Mouse (Mus musculus): Measurements from ENCODE around the gene Mrpl16. TPM values are rescaled to one million over a fixed set of nuclear protein-coding genes. Genes with fewer than 3 reads are reported as not detected.

Gene Mrpl16
- total RNA-seq, 2 experiments from 2014 or later: 31.2 to 34.6 TPM

DNA sequence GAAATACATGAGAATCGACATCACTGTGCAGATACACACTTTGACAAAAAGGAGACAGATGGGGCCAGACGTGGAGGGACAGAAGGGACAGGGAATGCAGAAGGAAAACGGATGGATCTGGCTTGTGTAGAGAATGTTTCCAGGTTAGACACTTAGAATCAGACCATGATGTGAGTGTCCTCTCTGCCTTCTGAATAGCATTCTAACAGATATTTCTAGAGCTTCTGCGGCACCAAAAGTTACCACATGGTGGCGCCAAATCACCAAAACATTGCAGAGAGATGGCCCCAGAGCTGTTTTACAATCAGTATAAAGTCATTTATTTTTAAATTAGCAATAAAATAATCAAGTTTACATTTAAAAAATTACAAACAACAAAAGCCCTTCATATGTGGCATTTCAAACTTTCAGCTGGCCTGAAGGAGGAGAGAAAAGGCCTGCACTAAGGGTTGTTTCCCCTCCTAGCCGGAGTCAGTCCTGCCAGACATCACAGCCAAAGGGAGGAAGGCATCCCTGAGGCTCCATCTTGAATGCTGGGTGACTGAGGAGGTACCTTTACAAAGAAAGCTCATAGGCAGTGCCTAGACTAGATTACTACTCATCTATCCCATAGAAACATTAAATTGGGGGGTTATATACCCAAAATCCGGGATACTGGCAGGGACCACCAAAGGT lies 7.1 kb downstream of the Mrpl16 start:
- Histone ChIP-seq H3K4me3 (no peak overlapping the region), H3K27ac (no peak overlapping the region)
- TF ChIP-seq CTCF (conservative IDR thresholded peaks at IDR 0.05): peak; percentile 93
- DNase-seq (ENCODE audit: low spot score in 2 of 2): peak; percentile 52 to 76

DNA sequence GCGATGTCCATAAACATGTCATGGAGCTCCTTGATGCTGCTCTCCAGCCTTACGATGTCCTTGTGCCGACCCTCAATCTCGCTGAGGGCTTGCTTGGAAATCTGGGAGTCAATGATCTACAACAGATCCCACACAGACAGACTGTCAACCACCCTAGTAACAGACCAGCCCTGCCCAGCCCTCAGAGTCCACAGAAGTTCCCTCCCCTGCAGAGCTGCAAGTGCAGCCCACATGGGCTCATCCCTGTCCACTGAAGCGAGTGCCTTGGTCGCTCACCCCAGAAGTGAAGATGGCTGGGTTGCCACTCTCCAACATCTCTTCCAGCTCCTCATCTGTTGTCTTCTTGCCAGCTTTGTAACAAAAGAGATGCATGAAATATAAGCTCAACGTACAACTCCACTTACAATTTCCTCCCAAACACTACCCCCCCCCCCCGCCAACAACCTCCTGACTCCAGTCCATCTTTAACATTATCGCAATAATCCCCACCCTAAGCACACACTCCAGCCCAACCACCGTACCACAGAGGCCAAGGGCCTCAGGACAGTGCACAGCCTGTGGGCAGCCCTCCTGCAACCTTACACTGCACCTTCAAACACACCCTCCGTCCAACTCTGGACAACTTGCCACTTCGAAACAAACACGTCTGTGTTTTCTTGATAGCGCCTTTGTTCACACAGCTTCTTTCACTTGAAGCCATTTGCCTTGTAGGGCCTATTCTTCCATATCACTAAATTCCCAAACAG lies 15.4 kb downstream of the Mrpl16 start:
- no peak for DNase-seq (ENCODE audit: low spot score in 2 of 2)
- no peak overlapping the region for H3K4me3 ChIP-seq
- TF ChIP-seq CTCF (conservative IDR thresholded peaks at IDR 0.05): no peak
- H3K27ac ChIP-seq: no peak overlapping the region

DNA sequence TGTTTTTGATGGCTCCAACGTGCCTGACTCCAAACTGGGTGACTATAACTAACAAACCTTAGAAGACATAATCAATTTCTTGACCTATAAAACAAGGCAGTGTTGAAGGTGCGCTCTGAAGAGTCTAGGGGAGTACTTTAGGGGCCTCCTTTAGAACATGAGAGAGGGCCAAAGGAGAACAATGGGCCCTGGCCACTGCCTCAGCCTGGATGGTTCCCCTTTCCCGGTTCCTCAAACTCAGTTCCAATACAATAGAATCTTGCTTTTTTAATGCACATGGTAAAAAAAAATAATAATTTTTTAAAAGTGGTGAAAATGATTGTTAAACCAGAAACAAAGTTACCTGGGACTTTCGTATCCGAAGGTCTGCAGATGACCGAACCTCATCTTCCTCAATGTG lies 17.6 kb downstream of the Mrpl16 start:
- no peak for DNase-seq (ENCODE audit: low spot score in 2 of 2)
- H3K4me3 ChIP-seq: no peak overlapping the region
- no peak overlapping the region for H3K27ac ChIP-seq
- TF ChIP-seq CTCF (conservative IDR thresholded peaks at IDR 0.05): no peak

- no peak for TF ChIP-seq CTCF (conservative IDR thresholded peaks at IDR 0.05)
- Histone ChIP-seq H3K4me3 (no peak overlapping the region), H3K27ac (no peak overlapping the region)
- DNase-seq (ENCODE audit: low spot score in 2 of 2): no peak
These were observed 18.7 kb downstream of the Mrpl16 start for GRCm38 (mm10) chr19:11788876-11789275.

DNA sequence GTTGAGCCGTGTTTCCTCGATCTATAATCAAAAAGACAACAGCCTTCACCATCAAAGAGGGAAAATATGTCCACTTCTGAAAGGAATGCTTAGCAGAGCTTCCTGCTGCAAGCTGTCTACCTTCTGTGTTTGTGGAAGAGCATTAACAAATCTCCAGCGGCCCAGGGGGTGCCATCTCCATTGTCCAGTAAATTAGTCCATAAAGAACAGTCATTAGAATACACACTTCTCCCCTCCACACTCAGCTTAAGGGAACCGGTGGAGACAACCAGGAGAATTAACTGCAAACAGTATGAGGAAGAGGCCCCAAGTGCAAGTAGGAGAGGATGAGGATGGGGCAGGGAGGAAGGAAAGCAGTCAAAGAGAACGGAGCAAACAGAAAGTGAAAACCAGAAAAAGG lies 21.6 kb downstream of the Mrpl16 start:
- DNase-seq (ENCODE audit: low spot score in 2 of 2): no peak
- Histone ChIP-seq H3K4me3 (no peak overlapping the region), H3K27ac (no peak overlapping the region)
- no peak for TF ChIP-seq CTCF (conservative IDR thresholded peaks at IDR 0.05)

DNA sequence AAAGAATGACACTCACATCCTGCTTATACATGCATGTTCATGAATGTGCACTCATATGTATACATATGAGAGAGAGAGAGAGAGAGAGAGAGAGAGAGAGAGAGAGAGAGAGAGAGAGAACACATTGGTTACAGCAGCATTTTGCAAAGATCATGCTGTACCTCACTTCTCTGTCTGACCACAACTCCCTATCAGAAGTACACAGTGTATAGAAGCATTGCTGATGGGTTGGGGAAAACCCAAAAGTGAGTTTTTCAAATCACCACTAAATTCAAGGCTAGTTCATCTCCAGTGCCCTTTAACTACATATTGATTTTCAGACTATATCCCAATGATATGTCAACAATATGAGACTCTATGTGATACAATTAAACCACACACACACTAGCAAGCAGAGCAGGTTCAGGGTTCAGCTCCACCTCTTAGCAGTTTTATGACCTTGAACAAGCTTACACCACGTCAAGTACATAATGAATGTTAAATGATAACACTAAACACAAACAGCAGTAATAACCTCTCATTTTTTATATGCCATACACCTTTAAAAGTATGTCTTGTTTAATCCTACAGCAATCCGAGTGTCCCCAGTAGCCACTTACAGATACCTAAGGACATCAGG lies 23.7 kb downstream of the Mrpl16 start:
- no peak overlapping the region for H3K4me3 ChIP-seq
- H3K27ac ChIP-seq: no peak overlapping the region
- TF ChIP-seq CTCF (conservative IDR thresholded peaks at IDR 0.05): no peak
- no peak for DNase-seq (ENCODE audit: low spot score in 2 of 2)

DNA sequence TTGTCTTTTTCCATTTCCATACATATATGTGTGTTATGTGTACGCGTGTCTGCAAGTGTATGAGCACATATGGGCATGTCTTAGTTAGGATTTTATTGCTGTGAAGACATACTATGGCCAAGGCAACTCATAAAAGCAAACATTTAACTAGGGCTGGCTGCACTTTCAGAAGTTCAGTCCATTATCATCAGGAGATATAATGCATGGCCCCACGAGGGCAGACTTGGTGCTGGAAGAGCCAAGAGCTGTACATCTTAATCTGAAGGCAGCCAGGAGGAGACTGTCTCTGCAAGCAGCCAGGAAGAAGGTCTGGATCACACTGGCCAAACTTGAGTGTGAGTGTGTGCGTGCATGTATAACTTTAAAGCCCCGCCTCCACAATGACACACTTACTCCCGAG lies 24.3 kb downstream of the Mrpl16 start:
- TF ChIP-seq CTCF (conservative IDR thresholded peaks at IDR 0.05): no peak
- Histone ChIP-seq H3K27ac (no peak overlapping the region), H3K4me3 (no peak overlapping the region)
- no peak for DNase-seq (ENCODE audit: low spot score in 2 of 2)

DNA sequence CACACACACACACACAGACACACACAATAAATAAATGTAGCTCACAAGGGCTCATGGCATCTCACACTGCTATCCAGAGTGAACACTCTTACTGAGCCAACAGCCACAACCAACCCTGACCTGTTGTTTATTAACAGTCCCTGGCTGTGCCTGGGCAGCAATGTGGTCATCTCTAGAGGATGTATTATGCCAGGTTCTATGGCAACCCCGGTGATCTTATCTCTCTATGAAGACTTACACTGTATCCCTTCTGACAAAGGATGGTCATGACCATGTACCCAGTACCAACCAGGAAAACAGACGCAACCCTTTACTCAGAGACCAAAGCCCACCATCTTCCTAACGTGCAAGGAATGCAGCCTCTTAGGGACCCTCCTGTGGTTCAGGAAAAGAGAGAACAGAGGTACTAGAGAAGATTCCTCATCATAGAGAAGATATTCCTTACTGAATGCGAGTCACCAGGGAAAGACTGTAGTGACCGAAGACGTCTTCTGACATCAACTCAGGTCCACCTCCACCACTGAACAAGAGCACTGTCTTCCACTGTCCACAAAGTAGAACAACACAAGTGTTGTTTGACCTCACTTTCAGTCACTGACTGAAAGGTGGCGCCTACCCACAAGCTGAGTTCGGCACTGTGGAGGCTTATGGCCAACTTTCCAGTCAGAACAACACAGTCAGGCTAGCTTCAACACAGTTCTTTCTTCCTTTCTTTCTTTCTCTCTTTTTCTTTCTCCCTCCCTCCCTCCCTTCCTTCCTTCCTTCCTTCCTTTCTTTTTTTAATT lies 30.5 kb downstream of the Mrpl16 start:
- Histone ChIP-seq H3K4me3 (no peak overlapping the region), H3K27ac (no peak overlapping the region)
- TF ChIP-seq CTCF (conservative IDR thresholded peaks at IDR 0.05): 0 out of 2 replicates have a peak, but pooled peaks have one; percentile 7
- DNase-seq (ENCODE audit: low spot score in 2 of 2): no peak

DNA sequence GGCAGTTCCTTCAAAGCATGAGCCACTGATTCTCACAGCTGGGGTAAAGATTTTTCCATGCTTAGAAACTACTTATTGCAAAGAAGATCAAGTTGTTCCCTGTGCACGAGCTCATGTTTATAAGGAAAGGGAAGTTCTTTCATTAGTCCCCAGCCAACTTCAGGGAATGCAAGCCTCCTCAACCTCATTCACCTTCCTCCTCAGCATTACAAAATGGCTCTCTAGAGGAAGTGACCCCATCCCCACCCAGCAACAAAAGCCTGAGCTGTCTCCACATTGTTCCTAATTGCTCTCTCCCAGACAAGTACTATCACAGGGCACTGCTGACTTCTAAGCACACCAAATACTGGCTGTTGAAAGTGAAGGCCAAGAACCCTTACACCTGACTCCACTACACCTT lies 34.2 kb downstream of the Mrpl16 start:
- no peak overlapping the region for H3K4me3 ChIP-seq
- no peak for TF ChIP-seq CTCF (conservative IDR thresholded peaks at IDR 0.05)
- peak overlapping the region; percentile 33; the same call in 1 of the 2 replicates for H3K27ac ChIP-seq
- DNase-seq (ENCODE audit: low spot score in 2 of 2): no peak

- no peak for DNase-seq (ENCODE audit: low spot score in 2 of 2)
- no peak for TF ChIP-seq CTCF (conservative IDR thresholded peaks at IDR 0.05)
- Histone ChIP-seq H3K4me3 (no peak overlapping the region), H3K27ac (no peak overlapping the region)
These were observed 37.1 kb downstream of the Mrpl16 start for GRCm38 (mm10) chr19:11807251-11807650.

DNA sequence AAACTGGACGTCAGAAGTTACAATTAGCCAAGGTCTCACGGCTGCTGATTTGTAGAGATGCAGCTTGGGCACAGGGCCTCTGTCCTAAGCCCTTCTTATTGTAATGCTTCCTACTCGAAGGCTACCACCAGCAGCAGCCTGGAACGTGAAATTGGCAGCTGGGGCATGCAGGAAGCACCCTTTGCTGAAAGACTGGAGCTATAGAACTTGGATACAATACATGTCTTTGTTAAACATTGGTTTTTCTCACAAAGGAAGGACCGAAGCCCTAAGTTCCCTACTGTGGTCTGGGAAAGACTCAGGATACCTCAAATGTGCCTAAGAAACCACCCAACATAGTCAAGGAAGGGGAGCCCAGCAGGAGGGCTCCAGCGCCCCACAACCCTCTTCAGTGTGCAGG lies 37.6 kb downstream of the Mrpl16 start:
- no peak for DNase-seq (ENCODE audit: low spot score in 2 of 2)
- no peak for TF ChIP-seq CTCF (conservative IDR thresholded peaks at IDR 0.05)

DNA sequence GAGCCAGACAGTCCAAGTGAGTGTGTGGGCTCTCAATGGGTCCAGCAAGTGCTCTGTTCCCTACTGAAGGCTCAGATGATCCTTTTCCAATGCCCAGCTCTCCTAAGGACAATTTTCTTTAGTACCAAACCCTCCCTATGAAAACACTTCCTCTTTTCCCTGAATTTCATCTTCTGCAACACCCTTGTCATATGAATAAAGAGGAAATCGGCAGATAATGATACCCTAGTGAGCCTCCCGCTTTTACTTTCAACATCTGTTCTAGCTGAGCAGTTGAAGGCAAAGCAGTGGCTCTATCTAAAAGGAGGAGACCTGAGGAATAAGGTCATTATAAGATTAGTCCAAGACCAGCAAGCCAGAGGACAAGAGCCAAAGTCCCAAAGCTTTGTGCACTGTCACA lies 38.3 kb downstream of the Mrpl16 start:
- no peak overlapping the region for H3K4me3 ChIP-seq
- no peak for DNase-seq (ENCODE audit: low spot score in 2 of 2)

More for the DNA sequence above, 37.6 kb downstream of the Mrpl16 start:
- no peak overlapping the region for H3K4me3 ChIP-seq
- H3K27ac ChIP-seq: no peak overlapping the region

More for the DNA sequence above, 38.3 kb downstream of the Mrpl16 start:
- TF ChIP-seq CTCF (conservative IDR thresholded peaks at IDR 0.05): no peak
- no peak overlapping the region for H3K27ac ChIP-seq
